Mouse (Mus musculus) urinary bladder, postnatal 4 days (tissue): Measurements from ENCODE around the gene Tmem158.
A peak's percentile ranks its signal among the peaks of the same experiment; 100 is the strongest.

Source experiments
- DNase-seq, 2 experiments: peaks; one replicate each; pipeline ENCODE4 v3.0.0; 2021 to 2022; ENCODE audit warnings: low spot score in 2 of 2

Tmem158 gene

GRCm38 (mm10) chr9:123260611-123261021, at the start of gene Tmem158:
Gene Tmem158, minus strand, starts transcription at chr9:123260764.
- DNase-seq = peak; percentile 80 to 87

- no peak for DNase-seq
Measured at GRCm38 (mm10) chr9:123309685-123310365, 49.3 kb upstream of the Tmem158 start.

- DNase-seq = no peak
Measured at GRCm38 (mm10) chr9:123309073-123309472, 48.5 kb upstream of the Tmem158 start.

- DNase-seq = no peak
Measured at GRCm38 (mm10) chr9:123304917-123305316, 44.4 kb upstream of the Tmem158 start.

- no peak for DNase-seq
Measured at GRCm38 (mm10) chr9:123303952-123304351, 43.4 kb upstream of the Tmem158 start.

- DNase-seq = no peak
Measured at GRCm38 (mm10) chr9:123302759-123303313, 42.3 kb upstream of the Tmem158 start.

GRCm38 (mm10) chr9:123297862-123298261, 37.3 kb upstream of the Tmem158 start:
- DNase-seq = no peak

- no peak for DNase-seq
Measured at GRCm38 (mm10) chr9:123296229-123296628, 35.7 kb upstream of the Tmem158 start.

- DNase-seq = no peak
Measured at GRCm38 (mm10) chr9:123294581-123294980, 34.0 kb upstream of the Tmem158 start.

- no peak for DNase-seq
Measured at GRCm38 (mm10) chr9:123288378-123288777, 27.8 kb upstream of the Tmem158 start.

- DNase-seq = peak in 1 of 2 experiments; percentile 39
Measured at GRCm38 (mm10) chr9:123285623-123286022, 25.1 kb upstream of the Tmem158 start.

GRCm38 (mm10) chr9:123280775-123281174, 20.2 kb upstream of the Tmem158 start:
- no peak for DNase-seq

- no peak for DNase-seq
Measured at GRCm38 (mm10) chr9:123278003-123278402, 17.4 kb upstream of the Tmem158 start.

- DNase-seq = no peak
Measured at GRCm38 (mm10) chr9:123275373-123275772, 14.8 kb upstream of the Tmem158 start.

- DNase-seq = no peak
Measured at GRCm38 (mm10) chr9:123274674-123275073, 14.1 kb upstream of the Tmem158 start.

- DNase-seq = no peak
Measured at GRCm38 (mm10) chr9:123273876-123274275, 13.3 kb upstream of the Tmem158 start.

GRCm38 (mm10) chr9:123271552-123271951, 11.0 kb upstream of the Tmem158 start:
- DNase-seq = no peak

GRCm38 (mm10) chr9:123269906-123270558, 9.5 kb upstream of the Tmem158 start:
- no peak for DNase-seq

- peak in 1 of 2 experiments; percentile 59 for DNase-seq
Measured at GRCm38 (mm10) chr9:123259896-123260610, 511 bp downstream of the Tmem158 start.

- peak; percentile 81 to 85 for DNase-seq
Measured at GRCm38 (mm10) chr9:123259461-123259895, 1.1 kb downstream of the Tmem158 start.

GRCm38 (mm10) chr9:123258796-123259195, 1.8 kb downstream of the Tmem158 start:
- no peak for DNase-seq

GRCm38 (mm10) chr9:123255736-123256135, 4.8 kb downstream of the Tmem158 start:
- no peak for DNase-seq
